Mouse (Mus musculus): ENCODE data around the gene Kdm1a. TPM values are rescaled to one million over a fixed set of nuclear protein-coding genes. Genes with fewer than 3 reads are reported as not detected.

The Kdm1a gene
- total RNA-seq, 2 experiments from 2014 or later, result 41.8 to 51.0 TPM

DNA sequence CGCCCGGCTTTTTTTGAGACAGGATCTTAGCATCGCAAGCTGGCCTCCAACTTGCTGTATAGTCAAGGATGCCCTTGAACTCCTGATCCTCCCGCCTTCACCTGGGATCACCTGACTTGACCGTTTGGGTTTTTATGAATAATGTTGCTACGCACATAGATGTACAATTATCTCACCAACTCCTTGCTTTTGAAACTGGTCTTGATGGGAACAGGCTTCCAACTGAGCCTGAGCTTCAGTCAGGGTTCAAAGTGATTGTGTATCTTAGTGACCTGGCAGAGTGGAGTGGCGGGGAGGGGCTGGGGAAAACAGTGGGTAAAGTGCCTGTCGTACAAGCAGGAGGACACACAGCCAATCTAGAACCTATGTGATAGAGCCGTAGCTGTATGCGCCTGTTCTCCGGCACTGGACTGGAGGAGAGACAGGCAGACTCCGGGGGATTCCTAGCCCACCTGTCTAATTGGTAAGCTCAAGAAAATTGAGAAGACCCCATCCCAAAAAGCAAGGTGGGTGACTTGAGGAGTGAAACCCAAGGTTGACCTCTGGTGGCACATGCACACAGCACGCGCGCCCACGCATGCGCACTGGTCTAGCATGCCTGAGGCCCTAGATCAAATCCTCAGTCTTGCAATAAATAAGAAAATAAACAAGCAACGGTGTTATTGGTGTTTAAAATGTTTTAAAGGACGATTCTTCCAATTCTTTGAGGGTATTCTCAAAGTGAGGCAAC is 3.4 kb upstream of the Kdm1a start:
- DNase-seq, result no peak

DNA sequence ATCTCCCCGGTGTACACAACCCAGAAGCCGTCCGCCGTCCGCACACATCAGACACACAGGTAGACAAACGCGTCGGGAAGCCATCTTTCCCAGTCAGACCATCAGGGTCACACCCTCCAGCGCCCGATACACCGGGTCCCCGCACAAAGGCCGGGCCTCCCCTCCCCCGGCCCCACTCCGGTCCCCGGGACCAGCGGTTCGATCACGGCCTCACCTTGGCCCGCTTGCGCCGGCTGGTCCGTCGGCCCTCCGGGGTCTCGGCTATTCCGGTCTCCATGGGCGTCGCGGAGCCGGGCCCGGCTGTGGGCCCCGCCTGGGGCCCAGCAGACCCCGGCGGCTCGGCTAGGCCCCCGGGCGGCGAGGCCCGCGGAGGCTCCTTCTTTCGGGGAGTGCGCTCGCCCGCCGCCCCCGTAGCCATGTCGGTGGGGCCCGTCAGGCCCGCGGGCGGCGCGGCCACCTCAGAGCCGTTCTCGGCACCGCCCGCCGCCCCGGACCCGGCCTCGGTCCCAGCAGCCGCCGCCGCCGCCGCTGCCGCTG is 437 bp downstream of the Kdm1a start:
- DNase-seq, result peak; percentile 47 to 61

DNA sequence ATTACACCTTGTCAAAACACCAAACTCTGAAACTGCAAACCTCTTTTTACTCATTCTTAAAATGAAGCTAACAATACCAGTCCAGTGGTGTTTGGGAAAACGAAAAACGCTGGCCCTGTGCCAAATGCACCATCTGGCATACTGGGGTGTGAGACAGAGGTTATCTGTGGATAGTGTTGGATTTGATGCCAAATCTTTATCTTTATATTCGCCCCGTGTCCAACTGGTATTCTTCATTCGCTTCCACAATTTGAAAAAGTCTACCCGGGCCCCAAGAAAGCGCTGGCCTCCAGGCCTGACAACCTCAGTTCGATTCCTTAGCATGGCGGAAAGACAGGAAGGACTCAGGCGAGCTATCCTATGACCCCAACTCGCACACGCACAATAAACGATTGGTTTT is 1.0 kb downstream of the Kdm1a start:
- peak; percentile 56 to 64 for DNase-seq

DNA sequence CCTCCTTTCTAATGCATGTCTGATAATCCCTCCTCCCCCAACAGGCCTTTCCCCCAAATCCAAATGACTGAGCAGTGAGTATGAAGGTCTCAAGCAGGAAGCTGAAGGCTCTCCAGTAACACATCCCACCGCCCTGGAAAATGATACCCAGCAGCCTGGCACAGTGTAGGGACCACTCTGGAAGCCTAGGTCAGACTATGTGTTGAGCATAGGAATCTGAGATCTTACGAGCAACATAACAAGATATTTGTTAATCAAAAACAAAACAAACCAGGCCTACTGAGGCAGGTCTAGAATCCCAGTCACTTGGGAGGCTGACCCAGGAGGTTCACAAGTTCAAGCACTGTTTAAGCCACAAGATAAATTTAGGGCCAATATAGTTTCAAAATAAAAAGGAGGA is 2.0 kb downstream of the Kdm1a start:
- DNase-seq, result no peak

DNA sequence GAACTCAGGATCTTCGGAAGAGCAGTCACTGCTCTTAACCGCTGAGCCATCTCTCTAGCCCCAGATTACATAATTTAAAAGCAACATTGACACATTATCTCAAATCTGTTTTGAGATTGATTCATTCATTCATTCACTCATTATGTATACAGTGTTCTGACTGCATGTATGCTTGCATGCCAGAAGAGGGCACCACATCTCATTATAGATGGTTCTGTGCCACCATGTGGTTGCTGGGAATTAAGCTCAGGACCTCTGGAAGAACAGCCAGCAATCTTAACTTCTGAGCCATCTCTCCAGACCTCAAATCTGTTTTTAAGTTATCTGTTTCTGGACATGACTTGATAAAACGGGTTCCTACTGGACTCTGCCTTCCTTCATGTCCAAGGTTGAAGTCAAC is 2.7 kb downstream of the Kdm1a start:
- DNase-seq, result no peak

DNA sequence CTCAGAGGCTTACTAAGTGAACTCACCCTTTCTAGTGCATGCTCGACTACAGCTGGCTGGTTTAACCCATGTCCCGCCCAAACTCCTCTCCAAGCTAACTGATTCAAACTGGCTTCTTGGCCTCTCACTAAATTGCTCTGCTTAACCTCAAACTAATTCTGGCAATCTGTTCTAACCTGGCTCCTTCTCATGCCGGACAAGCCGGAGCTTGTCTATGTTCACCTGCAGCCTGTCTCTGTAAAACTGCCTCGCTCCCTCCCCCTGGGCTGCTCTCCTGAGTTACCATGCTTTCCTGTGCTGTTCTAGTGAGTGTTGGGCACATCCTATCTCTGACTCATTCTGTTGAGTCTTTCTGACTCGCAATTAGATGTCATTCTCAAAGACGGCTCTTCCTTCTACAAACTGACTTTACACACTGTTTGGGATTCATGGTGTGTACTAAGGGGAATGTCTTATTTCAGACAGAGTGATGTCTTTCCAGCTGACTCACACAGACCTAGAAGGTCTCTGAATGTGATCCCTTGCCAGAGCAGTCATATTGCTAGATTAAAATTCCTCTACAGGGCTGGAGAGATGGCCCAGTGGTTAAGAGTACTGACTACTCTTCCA is 4.2 kb downstream of the Kdm1a start:
- DNase-seq, result peak in 1 of 2 experiments; percentile 17

DNA sequence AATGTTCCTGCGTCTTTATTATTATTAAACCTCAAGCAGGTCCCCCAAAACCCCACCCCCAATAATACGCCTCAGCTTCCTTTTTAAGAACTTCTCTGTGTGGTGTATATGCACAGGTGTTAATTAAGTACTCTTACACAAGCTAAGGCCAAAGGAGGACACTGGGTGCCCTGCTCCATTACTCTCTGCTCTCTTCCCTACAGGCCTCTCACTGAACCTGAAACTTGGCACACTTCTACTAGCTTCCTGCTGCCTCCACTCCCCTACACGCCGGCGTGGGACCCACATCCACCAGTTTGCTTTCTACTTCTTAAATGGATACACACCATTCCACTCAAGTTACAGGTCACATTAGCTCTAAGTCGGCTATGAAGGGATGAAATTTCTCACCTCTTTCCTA is 7.3 kb downstream of the Kdm1a start:
- no peak for DNase-seq

DNA sequence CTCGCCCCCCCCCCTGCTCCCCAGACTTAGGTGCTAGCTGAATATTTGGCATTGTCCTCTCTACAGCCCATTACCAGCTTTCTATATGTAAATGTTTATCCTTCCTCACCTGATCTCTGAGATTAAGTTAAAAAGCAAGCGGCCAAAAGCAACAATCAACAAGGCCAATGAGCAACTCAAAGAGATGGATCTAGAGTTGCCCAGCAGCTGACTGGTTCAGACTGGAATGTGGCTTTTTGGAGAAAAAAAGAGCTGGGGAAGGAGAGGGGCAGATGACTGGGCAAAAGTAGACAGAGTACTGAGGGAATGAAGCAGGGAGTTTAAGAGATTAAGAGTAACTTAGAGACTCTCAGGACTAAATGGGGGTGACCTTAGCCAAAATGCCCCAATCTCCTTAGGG is 8.5 kb downstream of the Kdm1a start:
- peak in 1 of 2 experiments; percentile 16 for DNase-seq

DNA sequence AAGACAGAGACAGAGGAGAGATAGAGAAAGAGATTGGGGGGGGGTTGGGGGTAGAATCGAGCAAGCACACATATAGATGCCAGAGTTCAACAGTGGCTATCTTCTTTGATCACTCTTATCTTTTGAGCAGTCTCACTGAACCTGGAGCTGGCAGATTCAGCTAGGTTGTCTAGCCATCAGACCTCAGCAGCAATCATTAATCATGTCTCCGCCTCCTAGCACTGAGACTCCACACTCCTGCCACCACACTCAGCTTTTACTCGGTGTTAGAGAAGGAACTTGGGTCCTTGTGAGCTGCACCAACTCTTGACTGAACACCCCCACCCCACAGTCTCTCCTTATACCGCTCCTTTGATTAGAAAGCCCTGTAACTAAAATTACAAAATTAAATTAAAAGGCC is 10.4 kb downstream of the Kdm1a start:
- peak in 1 of 2 experiments; percentile 18 for DNase-seq

DNA sequence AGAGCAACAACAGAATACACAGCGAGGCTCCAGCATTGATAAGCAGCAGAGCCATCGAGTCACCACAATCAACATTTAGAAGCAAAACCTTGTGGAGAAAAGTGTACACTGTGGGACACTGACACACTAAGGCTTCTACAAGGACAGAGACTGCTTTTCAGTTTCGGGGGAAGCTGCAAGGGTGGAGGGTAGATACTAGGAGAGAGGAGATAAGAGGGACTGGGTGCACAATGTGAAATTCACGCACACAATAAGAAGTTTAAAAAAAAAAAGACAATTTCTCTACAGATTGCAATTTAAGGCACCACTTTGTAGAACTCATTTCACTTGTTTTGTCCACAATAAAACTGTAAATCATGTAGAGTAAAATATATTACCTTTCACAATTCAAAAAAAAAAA is 14.5 kb downstream of the Kdm1a start:
- DNase-seq, result no peak

DNA sequence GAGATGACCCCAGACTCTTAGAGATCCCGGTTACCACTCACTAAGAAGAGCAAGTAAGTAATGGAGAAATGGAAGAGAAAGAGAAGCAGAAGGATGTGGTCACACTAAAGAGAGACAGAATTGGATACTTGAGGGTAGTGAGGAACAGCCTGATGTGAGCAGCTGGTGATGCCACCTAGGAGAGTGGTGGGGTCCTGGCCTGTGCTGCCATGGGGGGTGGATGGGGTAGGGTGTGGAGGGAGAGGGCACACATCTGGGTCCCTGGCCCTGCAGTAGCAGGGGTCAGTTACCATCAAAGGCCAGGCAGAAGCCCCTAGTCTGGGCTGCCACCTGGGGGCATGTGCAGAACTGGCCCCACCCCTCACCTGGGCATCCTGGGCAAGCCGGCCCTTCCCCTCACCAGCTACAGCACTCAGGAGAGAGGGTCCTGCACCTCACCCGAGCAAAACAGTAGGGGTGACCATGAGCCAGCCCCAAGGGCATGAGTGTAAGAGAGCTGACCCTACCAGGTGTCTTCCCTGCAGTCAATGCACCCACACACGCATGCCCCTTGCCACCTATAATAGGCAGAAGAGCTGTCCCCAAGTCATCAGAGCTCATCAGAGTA is 15.2 kb downstream of the Kdm1a start:
- DNase-seq, result no peak

DNA sequence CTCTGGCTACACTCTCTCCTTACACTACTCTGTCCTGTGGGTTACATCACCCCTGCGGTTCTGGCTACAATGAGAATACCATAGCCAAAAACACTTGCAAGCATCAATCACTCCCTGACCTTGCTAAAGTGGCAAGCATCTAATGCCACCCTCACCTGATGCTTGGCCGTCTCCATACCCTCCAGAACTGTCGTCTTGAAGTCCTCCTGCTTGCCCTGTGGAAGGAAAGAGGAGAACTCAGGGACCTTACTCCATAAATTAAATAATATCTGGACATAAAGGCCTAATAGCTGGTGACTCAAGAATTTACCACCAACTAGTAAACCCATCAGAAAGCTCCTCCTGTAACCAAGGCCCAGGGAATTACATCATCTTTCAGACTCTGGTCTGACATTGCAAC is 20.6 kb downstream of the Kdm1a start:
- DNase-seq, result peak in 1 of 2 experiments; percentile 49

DNA sequence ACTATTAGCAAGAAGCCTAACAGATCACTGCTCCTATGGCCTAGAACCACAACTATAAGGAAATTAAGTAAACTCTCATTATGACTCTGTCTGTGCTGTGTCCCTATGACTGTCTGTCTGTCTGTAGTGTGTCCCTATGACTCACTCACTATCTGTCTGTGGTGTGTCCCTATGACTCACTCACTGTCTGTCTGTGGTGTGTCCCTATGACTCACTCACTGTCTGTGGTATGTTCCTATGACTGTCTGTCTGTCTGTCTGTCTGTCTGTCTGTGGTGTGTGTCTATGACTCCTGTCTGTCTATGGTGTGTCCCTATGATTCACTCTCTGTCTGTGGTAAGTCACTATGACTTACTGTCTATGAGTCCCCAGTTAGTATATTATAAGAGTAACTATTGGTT is 32.5 kb downstream of the Kdm1a start:
- DNase-seq, result peak in 1 of 2 experiments; percentile 34

DNA sequence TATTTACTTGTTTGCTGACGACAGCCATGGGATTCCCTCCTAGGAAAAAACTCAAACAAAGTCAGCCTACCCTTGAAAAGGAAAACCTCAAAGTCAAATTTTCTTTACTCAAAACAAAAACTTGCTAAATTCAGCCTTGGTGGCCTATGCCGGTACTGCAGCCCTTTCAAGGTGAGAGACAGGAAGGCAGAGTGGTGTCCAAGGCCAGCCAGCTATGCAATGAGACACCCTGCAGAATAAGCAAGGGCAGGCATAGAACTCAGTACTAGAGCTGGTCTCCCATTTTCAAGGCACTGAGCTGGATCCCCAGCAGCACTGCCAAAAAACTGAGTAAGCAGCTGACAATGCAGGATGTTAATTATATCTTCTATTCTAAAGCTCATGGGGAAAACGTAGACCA is 33.9 kb downstream of the Kdm1a start:
- DNase-seq, result peak; percentile 56 to 74

DNA sequence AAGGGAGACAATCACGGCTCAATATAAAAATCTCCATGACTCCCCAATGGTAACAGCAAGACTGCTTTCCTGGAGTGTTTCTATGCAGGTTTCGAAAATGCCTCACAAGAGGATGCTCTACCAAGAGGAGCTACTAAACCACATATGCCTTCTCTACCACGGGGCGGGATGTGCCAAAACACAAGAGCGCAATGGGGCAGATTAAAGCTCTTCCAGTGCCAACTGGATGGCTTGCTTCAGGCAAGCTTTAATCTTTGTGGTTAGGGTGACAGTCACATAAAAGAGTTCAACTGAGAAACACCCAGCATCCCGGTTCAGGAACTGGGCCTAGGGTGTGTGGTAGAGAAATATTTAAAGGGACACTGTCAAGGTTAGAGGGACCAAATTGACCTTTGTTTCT is 39.8 kb downstream of the Kdm1a start:
- DNase-seq, result no peak

DNA sequence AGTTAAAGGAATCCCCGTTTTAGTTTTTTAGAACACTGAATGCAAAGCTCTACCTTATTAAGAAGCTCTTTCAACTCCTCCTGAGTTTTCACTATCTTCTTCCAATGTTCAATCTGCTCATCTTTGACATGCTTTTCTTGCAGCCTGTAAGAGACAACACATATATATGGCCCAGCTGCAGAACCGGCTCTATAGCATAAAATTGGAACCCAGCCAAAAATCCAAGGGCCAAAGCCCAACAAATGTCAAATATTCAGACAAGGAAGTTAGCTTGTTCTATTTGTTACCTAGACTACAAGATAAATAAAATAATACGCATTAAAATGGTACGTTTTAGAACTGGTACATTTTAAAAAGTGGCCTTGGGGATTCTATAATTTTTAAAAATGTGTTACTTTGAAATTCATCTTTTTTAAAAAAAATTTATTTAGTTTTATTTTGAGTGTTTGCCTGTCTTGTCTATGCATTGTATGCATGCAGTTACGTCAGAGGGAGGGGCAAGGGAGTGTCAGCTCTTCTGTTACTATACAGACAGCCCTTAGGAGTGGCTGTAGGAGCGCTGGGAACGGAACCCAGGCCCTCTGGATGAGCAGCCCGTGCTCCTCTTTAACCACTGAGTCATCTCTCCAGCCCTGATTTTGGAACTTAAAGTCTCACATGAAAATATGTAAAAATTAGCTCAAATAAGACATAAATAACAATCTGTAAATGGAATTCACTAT is 42.1 kb downstream of the Kdm1a start:
- no peak for DNase-seq

DNA sequence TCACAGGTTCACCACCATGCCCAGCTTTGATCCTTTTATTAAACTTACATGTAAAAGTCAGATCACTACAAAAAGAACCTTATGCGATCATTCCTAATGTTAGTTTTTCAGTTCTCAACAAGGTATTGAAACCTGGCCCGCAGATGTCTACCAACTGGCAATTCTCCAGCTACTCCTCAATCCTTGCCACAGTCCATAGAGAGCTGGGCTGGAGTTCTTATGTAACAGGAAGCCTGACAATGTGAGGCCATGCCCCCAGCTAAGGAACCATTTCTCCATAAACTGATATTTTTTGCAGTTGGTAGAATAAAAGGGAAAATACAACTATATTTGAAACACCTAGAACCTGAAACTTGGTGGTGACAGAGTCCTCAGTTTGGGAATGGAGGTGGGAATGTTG is 42.8 kb downstream of the Kdm1a start:
- DNase-seq, result no peak

DNA sequence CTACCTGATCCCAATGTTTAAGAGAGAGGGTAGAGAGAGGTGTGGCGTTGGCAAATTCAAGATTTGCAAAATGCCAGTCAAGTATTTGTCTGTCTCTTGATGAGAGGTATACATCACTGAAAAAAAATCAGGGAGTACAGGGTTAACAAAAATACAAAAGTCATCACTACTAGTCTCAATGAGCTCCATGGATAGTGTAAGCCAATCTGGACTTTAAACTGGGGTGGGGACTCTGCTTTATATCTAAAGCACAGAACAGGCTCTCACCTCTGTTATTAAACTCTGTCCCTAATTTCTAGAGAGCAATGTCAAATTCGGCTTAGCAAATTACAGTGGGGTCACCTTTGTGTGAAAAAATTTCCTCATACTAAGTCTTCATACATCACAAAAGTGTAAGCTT is 44.9 kb downstream of the Kdm1a start:
- no peak for DNase-seq

DNA sequence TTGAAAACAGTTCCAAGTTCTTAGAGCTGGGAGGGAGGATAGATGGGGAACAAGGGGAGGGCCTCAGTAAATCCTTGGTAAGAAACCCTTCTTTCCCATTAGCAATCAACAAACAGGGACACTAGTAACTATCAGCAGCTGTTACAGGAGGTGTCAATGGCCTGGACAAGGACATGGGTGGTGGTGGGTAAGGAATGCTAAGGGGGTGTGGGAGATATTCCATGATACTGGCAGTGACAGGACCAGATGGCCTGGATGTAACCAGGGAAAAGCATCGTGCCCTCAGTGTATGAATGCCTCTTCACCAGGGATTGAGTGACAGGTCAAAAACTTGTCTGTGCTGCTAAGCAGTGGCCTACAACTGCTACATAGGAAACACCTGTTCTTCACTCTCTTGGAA is 49.4 kb downstream of the Kdm1a start:
- DNase-seq, result no peak

DNA sequence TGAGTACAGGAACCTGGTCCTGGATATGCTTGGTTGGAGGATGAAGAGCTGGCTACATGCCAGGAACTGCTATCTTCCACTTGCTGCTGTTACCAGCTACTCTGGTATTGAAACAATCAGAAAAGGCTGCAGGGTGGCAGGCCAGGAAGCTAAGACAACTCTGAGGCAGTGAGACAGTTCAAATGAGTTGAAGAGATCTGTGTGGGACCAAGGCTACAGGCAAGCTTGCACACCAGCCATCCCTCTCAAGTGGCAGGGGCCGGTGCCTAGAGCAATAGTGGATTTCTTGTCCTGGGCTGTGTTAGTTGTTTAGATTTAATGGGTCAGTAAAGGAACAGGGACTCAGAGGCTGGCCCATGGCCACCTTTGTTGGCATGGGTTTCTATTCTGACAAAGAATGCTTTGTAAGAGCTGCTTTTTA is 54.1 kb downstream of the Kdm1a start:
- DNase-seq, result peak in 1 of 2 experiments; percentile 12

DNA sequence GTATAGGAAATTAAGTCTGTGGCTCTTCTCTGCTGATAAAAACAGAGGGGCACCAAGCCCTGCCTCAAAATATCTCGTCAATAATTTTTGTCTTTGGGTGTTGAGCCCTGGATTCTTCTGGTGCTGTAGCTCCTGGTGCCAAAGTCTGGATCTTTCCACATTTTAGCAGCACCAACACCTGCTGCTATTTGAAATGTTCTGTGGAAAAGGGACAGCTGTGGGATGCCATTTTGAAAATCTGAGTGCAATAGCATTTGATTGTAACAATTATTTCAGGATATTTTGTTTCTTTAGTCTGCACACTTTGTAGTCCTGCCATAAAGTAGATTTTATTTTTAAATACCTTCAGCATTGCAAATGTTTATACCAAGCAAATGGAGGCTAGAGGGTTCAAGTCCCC is 54.8 kb downstream of the Kdm1a start:
- no peak for DNase-seq

DNA sequence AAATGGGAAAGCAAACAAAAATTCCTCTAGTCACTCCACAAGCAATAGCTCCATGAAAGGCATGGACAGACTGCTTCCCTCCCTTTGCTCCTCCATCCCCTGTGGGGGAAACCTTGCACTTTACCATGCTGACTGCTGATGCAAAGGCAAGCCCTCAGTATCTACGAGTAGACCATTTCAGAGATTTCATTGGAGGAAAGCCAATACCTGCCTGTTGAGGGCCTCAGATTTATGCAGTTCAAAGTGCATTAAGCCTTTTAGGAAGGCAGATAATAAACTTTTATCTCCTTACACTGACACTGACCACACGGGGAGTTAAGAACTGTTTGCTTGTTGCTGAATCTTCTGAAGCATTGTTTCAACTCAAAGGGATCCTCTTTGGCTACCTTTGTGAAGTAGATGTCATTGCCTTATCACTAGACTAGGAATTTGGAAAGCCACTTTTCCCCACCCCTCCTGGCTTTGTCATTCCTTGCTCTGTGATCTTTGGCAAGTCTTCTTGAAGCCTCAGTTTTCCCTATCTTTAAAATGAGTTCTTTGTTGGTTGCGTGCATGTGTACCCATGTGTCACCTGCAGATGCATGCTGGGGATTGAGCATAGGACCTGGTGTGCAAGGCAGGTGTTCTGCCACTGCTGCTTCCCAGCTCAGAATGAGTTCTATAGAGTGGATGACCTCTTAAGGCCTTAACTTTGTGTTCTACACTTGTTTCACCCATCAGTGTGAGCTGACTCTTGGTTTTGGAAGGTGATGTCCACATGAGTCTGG is 56.1 kb downstream of the Kdm1a start:
- DNase-seq, result no peak

Measured in adrenal gland, postnatal 36 days (tissue).